Mouse (Mus musculus) neutrophil, adult 59 days (primary cell): ENCODE measurements around the gene Rhd. TPM values are rescaled to one million over a fixed set of nuclear protein-coding genes. Genes with fewer than 3 reads are reported as not detected.

Source experiments
- total RNA-seq, 2 experiments: library from RNA; stranded (reverse); gene quantifications; 1 replicate in 1 of 2; 2 replicates in 1 of 2; pipeline ENCODE4 v1.2.4; 2023

Rhd gene
- total RNA-seq, result 10 to 100 TPM in 1 of 2 experiments, 1 to 10 TPM in 1; 7.2 to 24.1 TPM

GRCm38 (mm10) chr4:134863937-134864729 is at the start of gene Rhd:
Rhd (plus strand) TSS chr4:134864536.

GRCm38 (mm10) chr4:134853259-134853636 is 11.1 kb upstream of the Rhd start, which contains the start of gene Maco1:
Maco1 (minus strand) TSS chr4:134853345.

GRCm38 (mm10) chr4:134914864-134915209 is 50.5 kb downstream of the Rhd start, which contains the start of gene Tmem50a:
Tmem50a (minus strand) TSS chr4:134915024.

GRCm38 (mm10) chr4:134923258-134924018 is 59.1 kb downstream of the Rhd start, which contains the start of gene Rsrp1:
Rsrp1 (plus strand) TSS chr4:134923592.

GRCm38 (mm10) chr4:134930684-134931481 is 66.5 kb downstream of the Rhd start, which contains the start of gene Syf2:
Syf2 (plus strand) TSS chr4:134930898.

Other genes starting within 250 kb of the Rhd start
- gene Man1c1, start 160.2 kb upstream of the Rhd start, total RNA-seq, result 10 to 100 TPM; 33.2 to 36.2 TPM
- 10 to 100 TPM; 30.4 to 40.2 TPM for gene Ldlrap1, start 96.5 kb upstream of the Rhd start, total RNA-seq
- 10 to 100 TPM; 10.5 to 11.5 TPM for gene Maco1, start 11.2 kb upstream of the Rhd start, total RNA-seq
- 100 to 1,000 TPM; 152 to 163 TPM for gene Tmem50a, start 50.5 kb downstream of the Rhd start, total RNA-seq
- 100 to 1,000 TPM; 458 to 475 TPM for gene Rsrp1, start 59.1 kb downstream of the Rhd start, total RNA-seq
- gene Syf2, start 66.4 kb downstream of the Rhd start, total RNA-seq, result 100 to 1,000 TPM; 123 to 124 TPM